Mouse (Mus musculus): ENCODE data around the gene Elp4.

GRCm38 (mm10) chr2:105726657-105727056, 177.7 kb downstream of the Elp4 start:
- TF ChIP-seq POLR2A (IDR thresholded peaks at IDR 0.05; ENCODE audit: low read depth, low read length): no peak
- TF ChIP-seq CTCF (IDR thresholded peaks at IDR 0.05; ENCODE audit: borderline replicate concordance, insufficient read depth, low read length): no peak

All from embryonic fibroblast, embryonic 13.5 days (primary cell).